Mouse (Mus musculus) frontal cortex, postnatal 14 days (tissue): ENCODE data around the gene Tlr3.

Experiments
- DNase-seq, 2 experiments: peaks; one replicate each; pipeline ENCODE4 v3.0.0; 2022; ENCODE audit warnings: low spot score in 2 of 2

The Tlr3 gene

DNA sequence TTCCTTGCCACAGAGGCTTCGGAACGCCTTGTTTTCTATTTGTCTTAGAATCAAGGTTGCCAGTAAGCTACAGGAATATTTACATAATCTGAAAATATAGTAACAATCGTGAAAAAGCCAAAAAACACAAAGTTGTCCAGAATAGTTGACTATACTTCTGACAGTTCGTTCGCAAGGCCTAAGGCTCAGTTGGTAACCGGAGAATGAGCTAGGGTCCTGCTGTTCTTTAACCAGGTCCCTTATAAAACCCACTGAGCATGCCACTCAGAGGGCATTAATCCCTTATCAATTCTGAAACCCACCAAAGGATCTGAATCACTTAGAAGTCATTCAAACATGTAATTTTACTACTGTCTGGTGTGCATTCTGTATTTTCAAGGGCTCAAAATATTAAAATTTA, 55.1 kb downstream of the Tlr3 start:
- no peak for DNase-seq
